Mouse (Mus musculus): ENCODE data around the gene Socs5.

GRCm38 (mm10) chr17:87160270-87160669, 52.8 kb downstream of the Socs5 start:
- no peak for TF ChIP-seq TAL1 (IDR thresholded peaks at IDR 0.05; ENCODE audit: low read length)
- TF ChIP-seq GATA1 (IDR thresholded peaks at IDR 0.05; ENCODE audit: low read length): no peak
